Comparison of ENCODE assay signal across 8 mouse cellular contexts in genomic region chr12:112542920-112543300, GRCm38 (mm10). TPM values are rescaled to one million over a fixed set of nuclear protein-coding genes. Genes with fewer than 3 reads are reported as not detected.
A peak's percentile ranks its signal among the peaks of the same experiment; 100 is the strongest.
DNase-seq lines count a peak whose midpoint lies in the region; ATAC-seq lines count a peak whose summit lies in the region.

No protein-coding gene starts in this region.

- no peak overlapping the region; the same call in 1 of the 2 replicates for H3K9ac ChIP-seq in hindbrain, embryonic 14.5 days

- H3K27me3 ChIP-seq in hindbrain, embryonic 14.5 days (ENCODE audit: control insufficient read depth, insufficient read depth, low read length) = peaks cover 5% of the 10 kb centered on the region; the same call in 1 of the 2 replicates

- H3K4me1 ChIP-seq in hindbrain, embryonic 14.5 days (replicated peaks; ENCODE audit: control insufficient read depth, insufficient read depth, low read length) = peaks cover 33% of the 10 kb centered on the region

- no peaks in the 10 kb centered on the region for H3K9me3 ChIP-seq in hindbrain, embryonic 14.5 days (ENCODE audit: control insufficient read depth, low read length)

- no peaks in the 10 kb centered on the region for H3K36me3 ChIP-seq in hindbrain, embryonic 14.5 days (replicated peaks; ENCODE audit: control insufficient read depth, insufficient read depth)

- DNase-seq in NIH3T3 (ENCODE audit: low read depth) = peak; percentile 97
- peak; percentile 97 to 98 for DNase-seq in cerebellum, postnatal 10 days
- DNase-seq in frontal cortex, postnatal 25 days (ENCODE audit: low spot score in 2 of 2) = peak; percentile 91
- DNase-seq in hindbrain, embryonic 14.5 days (ENCODE audit: low spot score) = peak; percentile 97
- peak; percentile 92 to 93 for DNase-seq in layer of hippocampus, postnatal 14 days (ENCODE audit: low spot score in 2 of 2)
- DNase-seq in lung, postnatal 14 days = peak; percentile 91
- DNase-seq in retina, embryonic 14.5 days (ENCODE audit: low spot score) = peak; percentile 98
- peak; percentile 76 for DNase-seq in thymus, postnatal 25 days

- no peak overlapping the region for H3K4me2 ChIP-seq in hindbrain, embryonic 14.5 days (replicated peaks)

- WGBS in hindbrain, embryonic 14.5 days = 3% methylated on average over 11 of the region's 11 CpGs

- no peak overlapping the region for H3K4me3 ChIP-seq in hindbrain, embryonic 14.5 days (replicated peaks; ENCODE audit: low read length)

- no peak overlapping the region; the same call in 1 of the 2 replicates for H3K27ac ChIP-seq in hindbrain, embryonic 14.5 days

- ATAC-seq in hindbrain, embryonic 14.5 days (ENCODE audit: low FRiP score) = peak; percentile 68

RNA-seq across cellular contexts. Expression of gene Tmem179, which starts 26.4 kb away (rescaled TPM):
- 64.6 and 72.2 TPM in 2 replicates for polyA plus RNA-seq in hindbrain, embryonic 14.5 days (2014; fragmentation: Nextera tagmentation; extraction: Ambion mirVana)
- total RNA-seq in layer of hippocampus, postnatal 14 days (2021) = 100 to 1,000 TPM; 119 to 130 TPM

RNA-seq across cellular contexts. Expression of gene Inf2, which starts 45.7 kb away (rescaled TPM):
- 1.0 and 1.5 TPM in 2 replicates for polyA plus RNA-seq in hindbrain, embryonic 14.5 days (2014; fragmentation: Nextera tagmentation; extraction: Ambion mirVana)
- total RNA-seq in layer of hippocampus, postnatal 14 days (2021) = 100 to 1,000 TPM; 116 to 122 TPM

RNA-seq across cellular contexts. Expression of gene A530016L24Rik, which starts 53.7 kb away (rescaled TPM):
- 0.18 and 0.19 TPM in 2 replicates for polyA plus RNA-seq in hindbrain, embryonic 14.5 days (2014; fragmentation: Nextera tagmentation; extraction: Ambion mirVana)
- under 1 TPM; 0.45 to 0.67 TPM for total RNA-seq in layer of hippocampus, postnatal 14 days (2021)
